Comparison of ENCODE assay signal across 15 mouse cellular contexts in genomic region chr9:124107232-124107631, GRCm38 (mm10). TPM values are rescaled to one million over a fixed set of nuclear protein-coding genes. Genes with fewer than 3 reads are reported as not detected.
"Had no signal": no experiment of that assay in that cellular context is flagged by ENCODE, and none has a peak within 500 bp of the region (broad histone marks: within the 10 kb centered on the region; RNA-seq: fewer than 3 reads in every experiment).

No protein-coding gene starts in this region.

- H3K4me3 ChIP-seq: midbrain, embryonic 13.5 days; midbrain, embryonic 15.5 days; neural tube, embryonic 12.5 days had no signal

- H3K9me3 ChIP-seq: megakaryocyte, embryonic 14.5 days; midbrain, embryonic 13.5 days; midbrain, embryonic 15.5 days; neural tube, embryonic 12.5 days had no signal

- H3K9ac ChIP-seq: liver, embryonic 14.5 days; lung, embryonic 14.5 days; midbrain, embryonic 13.5 days; midbrain, embryonic 15.5 days; neural tube, embryonic 12.5 days had no signal

- H3K4me2 ChIP-seq: lung, embryonic 14.5 days; midbrain, embryonic 11.5 days; midbrain, embryonic 13.5 days; midbrain, embryonic 15.5 days; neural tube, embryonic 12.5 days had no signal

- H3K27ac ChIP-seq: liver, embryonic 14.5 days; midbrain, embryonic 13.5 days; midbrain, embryonic 15.5 days; neural tube, embryonic 12.5 days had no signal

- ATAC-seq: midbrain, embryonic 13.5 days; midbrain, embryonic 15.5 days had no signal

- H3K4me1 ChIP-seq: midbrain, embryonic 13.5 days; midbrain, embryonic 15.5 days; neural tube, embryonic 12.5 days had no signal

- H3K36me3 ChIP-seq: midbrain, embryonic 13.5 days; midbrain, embryonic 15.5 days; neural tube, embryonic 12.5 days had no signal

- DNase-seq: lung, adult 18-20 months; lung, embryonic 14.5 days; lung, postnatal 10 days; lung, postnatal 4 days; retina, postnatal 1 day; right cerebral cortex, postnatal 14 days; thymus, adult 2 months; thymus, postnatal 36 days had no signal

- H3K27me3 ChIP-seq: megakaryocyte, embryonic 14.5 days; midbrain, embryonic 13.5 days; midbrain, embryonic 15.5 days; neural tube, embryonic 12.5 days had no signal

RNA-seq across cellular contexts. Expression of gene Ccr2, which starts 5.5 kb away (rescaled TPM):
- polyA plus RNA-seq: neural tube, embryonic 14.5 days had no signal
